Mouse (Mus musculus): ENCODE results near the gene Slc28a3.
A peak's percentile ranks its signal among the peaks of the same experiment; 100 is the strongest.

Slc28a3 gene

GRCm38 (mm10) chr13:58610716-58611115 lies at the start of gene Slc28a3:
Gene Slc28a3 (minus strand): TSS chr13:58610877.
- DNase-seq = no peak

- DNase-seq = no peak
These were observed 47.3 kb upstream of the Slc28a3 start for GRCm38 (mm10) chr13:58657987-58658386.

GRCm38 (mm10) chr13:58656885-58657284 lies 46.2 kb upstream of the Slc28a3 start:
- no peak for DNase-seq

- DNase-seq = no peak
These were observed 44.9 kb upstream of the Slc28a3 start for GRCm38 (mm10) chr13:58655552-58655951.

GRCm38 (mm10) chr13:58640330-58640729 lies 29.7 kb upstream of the Slc28a3 start:
- DNase-seq = peak; percentile 90

- DNase-seq = peak; percentile 68
These were observed 28.3 kb upstream of the Slc28a3 start for GRCm38 (mm10) chr13:58638950-58639349.

- DNase-seq = peak; percentile 58
These were observed 26.8 kb upstream of the Slc28a3 start for GRCm38 (mm10) chr13:58637360-58638002.

GRCm38 (mm10) chr13:58633887-58634286 lies 23.2 kb upstream of the Slc28a3 start:
- DNase-seq = no peak

- no peak for DNase-seq
These were observed 20.1 kb upstream of the Slc28a3 start for GRCm38 (mm10) chr13:58630756-58631155.

GRCm38 (mm10) chr13:58629365-58630050 lies 18.8 kb upstream of the Slc28a3 start:
- no peak for DNase-seq

GRCm38 (mm10) chr13:58622647-58623046 lies 12.0 kb upstream of the Slc28a3 start:
- no peak for DNase-seq

- no peak for DNase-seq
These were observed 8.6 kb upstream of the Slc28a3 start for GRCm38 (mm10) chr13:58619301-58619700.

GRCm38 (mm10) chr13:58610059-58610458 lies 618 bp downstream of the Slc28a3 start:
- no peak for DNase-seq

- no peak for DNase-seq
These were observed 9.3 kb downstream of the Slc28a3 start for GRCm38 (mm10) chr13:58601201-58601855.

GRCm38 (mm10) chr13:58598578-58598977 lies 12.1 kb downstream of the Slc28a3 start:
- DNase-seq = no peak

GRCm38 (mm10) chr13:58593129-58593528 lies 17.5 kb downstream of the Slc28a3 start:
- peak; percentile 32 for DNase-seq

- DNase-seq = no peak
These were observed 18.8 kb downstream of the Slc28a3 start for GRCm38 (mm10) chr13:58591912-58592311.

- DNase-seq = peak; percentile 62
These were observed 20.0 kb downstream of the Slc28a3 start for GRCm38 (mm10) chr13:58590630-58591029.

- peak; percentile 91 for DNase-seq
These were observed 21.2 kb downstream of the Slc28a3 start for GRCm38 (mm10) chr13:58589517-58589858.

- DNase-seq = peak; percentile 68
These were observed 21.8 kb downstream of the Slc28a3 start for GRCm38 (mm10) chr13:58588655-58589516.

- no peak for DNase-seq
These were observed 22.7 kb downstream of the Slc28a3 start for GRCm38 (mm10) chr13:58587962-58588361.

GRCm38 (mm10) chr13:58566181-58566580 lies 44.5 kb downstream of the Slc28a3 start:
- DNase-seq = no peak

- DNase-seq = peak; percentile 67
These were observed 50.1 kb downstream of the Slc28a3 start for GRCm38 (mm10) chr13:58560497-58561138.
